ENCODE assay signal across 8 mouse cellular contexts in genomic region chr2:118900826-118901140, GRCm38 (mm10). TPM values are rescaled to one million over a fixed set of nuclear protein-coding genes. Genes with fewer than 3 reads are reported as not detected.
DNase-seq lines count a peak whose midpoint lies in the region; ATAC-seq and TF ChIP-seq lines count a peak whose summit lies in the region.

No protein-coding gene starts in this region.

- peaks cover 26% of the 10 kb centered on the region for H3K4me1 ChIP-seq in kidney, embryonic 14.5 days (ENCODE audit: control insufficient read depth, insufficient read depth, low read length)
- H3K4me1 ChIP-seq in G1E (ENCODE audit: insufficient read depth, low read depth, low read length) = peaks cover 85% of the 10 kb centered on the region
- peaks cover 30% of the 10 kb centered on the region for H3K4me1 ChIP-seq in heart, embryonic 16.5 days (ENCODE audit: control insufficient read depth, insufficient read depth, low read length)

- no peak for ATAC-seq in kidney, embryonic 14.5 days (ENCODE audit: low FRiP score, low TSS enrichment)
- no peak for ATAC-seq in G1E (ENCODE audit: extremely low read depth, insufficient number of reproducible peaks, low FRiP score, poor library complexity, severe bottlenecking)
- no peak; the same call in 1 of the 2 replicates for ATAC-seq in heart, embryonic 16.5 days (replicated peaks; ENCODE audit: extremely low read depth, insufficient read depth, low FRiP score)

- TF ChIP-seq CTCF in G1E (IDR thresholded peaks at IDR 0.05; ENCODE audit: low read depth, low read length) = no peak

- H3K27ac ChIP-seq in kidney, embryonic 14.5 days (ENCODE audit: low read depth, low read length) = no peak overlapping the region
- peak overlapping the region; percentile 10; the same call in 1 of the 2 replicates for H3K27ac ChIP-seq in heart, embryonic 16.5 days (ENCODE audit: low read length)

- peak overlapping the region; percentile 99 for H3K4me2 ChIP-seq in kidney, embryonic 14.5 days (replicated peaks; ENCODE audit: low read depth, low read length)
- peak overlapping the region; percentile 100 for H3K4me2 ChIP-seq in heart, embryonic 16.5 days (ENCODE audit: low read depth, low read length)

- H3K9me3 ChIP-seq in kidney, embryonic 14.5 days (ENCODE audit: control insufficient read depth, low read length) = no peaks in the 10 kb centered on the region
- no peaks in the 10 kb centered on the region for H3K9me3 ChIP-seq in G1E (replicated peaks)
- H3K9me3 ChIP-seq in heart, embryonic 16.5 days (replicated peaks; ENCODE audit: control insufficient read depth, low read length) = no peaks in the 10 kb centered on the region

- peak overlapping the region; percentile 64 for H3K4me3 ChIP-seq in kidney, embryonic 14.5 days (ENCODE audit: low read length)
- H3K4me3 ChIP-seq in G1E (ENCODE audit: low read depth, low read length) = peak overlapping the region; percentile 92
- H3K4me3 ChIP-seq in heart, embryonic 16.5 days (ENCODE audit: low read length) = peak overlapping the region; percentile 94

- H3K9ac ChIP-seq in kidney, embryonic 14.5 days (ENCODE audit: low read depth, low read length) = peak overlapping the region; percentile 47; the same call in 1 of the 2 replicates
- H3K9ac ChIP-seq in heart, embryonic 16.5 days (ENCODE audit: low read length) = peak overlapping the region; percentile 66

- H3K27me3 ChIP-seq in kidney, embryonic 14.5 days (ENCODE audit: control insufficient read depth, insufficient read depth, low read length) = peaks cover 47% of the 10 kb centered on the region
- H3K27me3 ChIP-seq in G1E (ENCODE audit: insufficient read depth, low read length) = peaks cover 23% of the 10 kb centered on the region; the same call in 1 of the 2 replicates
- peaks cover 41% of the 10 kb centered on the region for H3K27me3 ChIP-seq in heart, embryonic 16.5 days (ENCODE audit: control insufficient read depth, insufficient read depth, low read length)

- WGBS in kidney, embryonic 14.5 days = 0% methylated on average over 11 of the region's 11 CpGs
- WGBS in heart, embryonic 16.5 days = 3% methylated on average over 11 of the region's 11 CpGs

- no peaks in the 10 kb centered on the region for H3K36me3 ChIP-seq in kidney, embryonic 14.5 days (ENCODE audit: control insufficient read depth, insufficient read depth, low read length)
- peaks cover 23% of the 10 kb centered on the region for H3K36me3 ChIP-seq in G1E (replicated peaks)
- no peaks in the 10 kb centered on the region for H3K36me3 ChIP-seq in heart, embryonic 16.5 days (ENCODE audit: control insufficient read depth, insufficient read depth)

- no peak for DNase-seq in kidney, adult 9 months
- DNase-seq in G1E (ENCODE audit: low spot score) = no peak
- peak; percentile 11 for DNase-seq in mesoderm, embryonic 11.5 days (ENCODE audit: low read depth, low spot score)
- DNase-seq in cerebellum, adult 8-10 months = no peak
- no peak for DNase-seq in right cerebral cortex, postnatal 4 days
- no peak for DNase-seq in cerebellum, postnatal 36 days

RNA-seq across cellular contexts. Expression of gene Bahd1, which starts 0.6 kb away (rescaled TPM):
- polyA plus RNA-seq in kidney, embryonic 14.5 days (2014; fragmentation: Nextera tagmentation; extraction: Ambion mirVana) = 1.2 and 2.3 TPM in 2 replicates
- total RNA-seq in G1E (2014; fragmentation: Nextera tagmentation) (38.2 and 53.9 TPM in 2 replicates), G1E (2017) (11.0 and 12.5 TPM in 2 replicates)
- polyA plus RNA-seq in G1E (2012) = 135 and 153 TPM in 2 replicates
- polyA plus RNA-seq in heart, embryonic 16.5 days (2015; fragmentation: Nextera tagmentation; extraction: Ambion mirVana) = 3.7 and 4.1 TPM in 2 replicates

RNA-seq across cellular contexts. Expression of gene Chst14, which starts 25.5 kb away (rescaled TPM):
- polyA plus RNA-seq in kidney, embryonic 14.5 days (2014; fragmentation: Nextera tagmentation; extraction: Ambion mirVana) = 27.1 and 31.8 TPM in 2 replicates
- total RNA-seq in G1E (2014; fragmentation: Nextera tagmentation) (2.5 and 4.3 TPM in 2 replicates), G1E (2017) (1.2 and 1.3 TPM in 2 replicates)
- 4.9 and 7.0 TPM in 2 replicates for polyA plus RNA-seq in G1E (2012)
- polyA plus RNA-seq in heart, embryonic 16.5 days (2015; fragmentation: Nextera tagmentation; extraction: Ambion mirVana) = 17.1 and 18.0 TPM in 2 replicates

RNA-seq across cellular contexts. Expression of gene Ivd, which starts 39.0 kb away (rescaled TPM):
- 55.8 and 63.1 TPM in 2 replicates for polyA plus RNA-seq in kidney, embryonic 14.5 days (2014; fragmentation: Nextera tagmentation; extraction: Ambion mirVana)
- 13.4 and 18.5 TPM in 2 replicates for total RNA-seq in G1E (2014; fragmentation: Nextera tagmentation)
- 22.2 and 25.4 TPM in 2 replicates for total RNA-seq in G1E (2017)
- polyA plus RNA-seq in G1E (2012) = 11.4 and 11.5 TPM in 2 replicates
- 97.4 and 107 TPM in 2 replicates for polyA plus RNA-seq in heart, embryonic 16.5 days (2015; fragmentation: Nextera tagmentation; extraction: Ambion mirVana)

Comparison
In these comparisons a context has a peak if more than half of its experiments do, and no peak if none do; other contexts are left out.
1. RNA of gene Bahd1, which starts 0.6 kb away (polyA plus RNA-seq): 135 to 153 TPM in G1E; 3.7 to 4.1 TPM in heart, embryonic 16.5 days and 1.2 to 2.3 TPM in kidney, embryonic 14.5 days; every median in the first group is over 10 times any median in the second.
2. Peak in every context shown above with its lines, with median percentiles within 50 percentile points of each other: H3K4me3 ChIP-seq.